ENCODE assay signal across 13 mouse cellular contexts in genomic region chr14:51996866-51997265, GRCm38 (mm10). TPM values are rescaled to one million over a fixed set of nuclear protein-coding genes. Genes with fewer than 3 reads are reported as not detected.
DNase-seq lines count a peak whose midpoint lies in the region; ATAC-seq and TF ChIP-seq lines count a peak whose summit lies in the region.
"Had no signal": no experiment of that assay in that cellular context is flagged by ENCODE, and none has a peak within 500 bp of the region (broad histone marks: within the 10 kb centered on the region; RNA-seq: fewer than 3 reads in every experiment).

No protein-coding gene starts in this region.

- intact Hi-C loops in left cerebral cortex, postnatal 36 days (cut with DNase I) = no loop called here

- 21% methylated on average over 17 of the region's 17 CpGs for WGBS in cerebellum, adult 2 months
- 72% methylated on average over 17 of the region's 17 CpGs for WGBS in kidney, embryonic 15.5 days
- WGBS in forebrain, postnatal 0 days = 31% methylated on average over 17 of the region's 17 CpGs

- H3K27ac ChIP-seq in cerebellum, adult 2 months (ENCODE audit: insufficient read depth, low read length) = no peak overlapping the region
- H3K27ac ChIP-seq in kidney, embryonic 15.5 days = no peak overlapping the region
- no peak overlapping the region for H3K27ac ChIP-seq in forebrain, postnatal 0 days (ENCODE audit: low read depth, low read length)
- H3K27ac ChIP-seq: limb, embryonic 10.5 days; neural tube, embryonic 13.5 days had no signal

- no peaks in the 10 kb centered on the region for H3K27me3 ChIP-seq in cerebellum, adult 2 months (ENCODE audit: control insufficient read depth, insufficient read depth, low read length)
- H3K27me3 ChIP-seq in kidney, embryonic 15.5 days = no peaks in the 10 kb centered on the region
- peaks cover 29% of the 10 kb centered on the region for H3K27me3 ChIP-seq in E14TG2a.4 (ENCODE audit: insufficient read depth, low read length)
- no peaks in the 10 kb centered on the region for H3K27me3 ChIP-seq in forebrain, postnatal 0 days (ENCODE audit: insufficient read depth, low read length)
- H3K27me3 ChIP-seq: neural tube, embryonic 13.5 days had no signal

- peak; percentile 45 for DNase-seq in cerebellum, adult 11-12 months
- no peak for DNase-seq in cerebellum, adult 2 months
- no peak for DNase-seq in kidney, adult 18-20 months
- no peak for DNase-seq in forebrain, postnatal 0 days
- no peak for DNase-seq in adrenal gland, adult 8-10 months
- no peak for DNase-seq in left cerebral cortex, postnatal 36 days (ENCODE audit: low spot score in 2 of 2)
- DNase-seq: adrenal gland, postnatal 36 days; embryo, embryonic 11 days had no signal

- H3K9me3 ChIP-seq in kidney, embryonic 15.5 days (replicated peaks) = no peaks in the 10 kb centered on the region
- no peaks in the 10 kb centered on the region for H3K9me3 ChIP-seq in E14TG2a.4 (ENCODE audit: low read length)
- H3K9me3 ChIP-seq in forebrain, postnatal 0 days (ENCODE audit: low read length) = no peaks in the 10 kb centered on the region
- H3K9me3 ChIP-seq: limb, embryonic 10.5 days; neural tube, embryonic 13.5 days had no signal

- peaks cover 1% of the 10 kb centered on the region; the same call in 1 of the 2 replicates for H3K4me1 ChIP-seq in cerebellum, adult 2 months (ENCODE audit: control insufficient read depth, insufficient read depth, low read length)
- no peaks in the 10 kb centered on the region for H3K4me1 ChIP-seq in kidney, embryonic 15.5 days
- peaks cover 41% of the 10 kb centered on the region for H3K4me1 ChIP-seq in E14TG2a.4 (replicated peaks; ENCODE audit: low read depth, low read length)
- no peaks in the 10 kb centered on the region for H3K4me1 ChIP-seq in forebrain, postnatal 0 days (ENCODE audit: insufficient read depth)
- H3K4me1 ChIP-seq: limb, embryonic 10.5 days; neural tube, embryonic 13.5 days had no signal

- no peak for TF ChIP-seq CTCF in cerebellum, adult 2 months (IDR thresholded peaks at IDR 0.05; ENCODE audit: borderline replicate concordance, insufficient read depth, low read depth, low read length)
- TF ChIP-seq CTCF in E14TG2a.4 (conservative IDR thresholded peaks at IDR 0.05; ENCODE audit: low read length) = no peak
- TF ChIP-seq CTCF in forebrain, postnatal 0 days (IDR thresholded peaks at IDR 0.05; ENCODE audit: low read depth) = no peak

- H3K36me3 ChIP-seq in kidney, embryonic 15.5 days = peaks cover 93% of the 10 kb centered on the region
- peaks cover under 1% of the 10 kb centered on the region for H3K36me3 ChIP-seq in E14TG2a.4 (ENCODE audit: insufficient read depth, low read length)
- H3K36me3 ChIP-seq in forebrain, postnatal 0 days (ENCODE audit: insufficient read depth) = peaks cover 81% of the 10 kb centered on the region

- H3K4me3 ChIP-seq in cerebellum, adult 2 months (replicated peaks; ENCODE audit: insufficient read depth, low read depth, low read length) = no peak overlapping the region
- H3K4me3 ChIP-seq in kidney, embryonic 15.5 days (replicated peaks) = no peak overlapping the region
- peak overlapping the region; percentile 70 for H3K4me3 ChIP-seq in E14TG2a.4 (replicated peaks; ENCODE audit: low read length)
- H3K4me3 ChIP-seq in forebrain, postnatal 0 days (ENCODE audit: low read depth, low read length) = no peak overlapping the region
- H3K4me3 ChIP-seq: limb, embryonic 10.5 days; neural tube, embryonic 13.5 days had no signal

- ATAC-seq in kidney, embryonic 15.5 days (replicated peaks; ENCODE audit: low FRiP score) = 0 out of 2 replicates have a peak, but pooled peaks have one; percentile 31
- ATAC-seq in forebrain, postnatal 0 days = peak; percentile 30

- no peak for TF ChIP-seq POLR2A in cerebellum, adult 2 months (IDR thresholded peaks at IDR 0.05; ENCODE audit: borderline replicate concordance, insufficient read depth, low read length)

- H3K4me2 ChIP-seq in kidney, embryonic 15.5 days = no peak overlapping the region
- H3K4me2 ChIP-seq in forebrain, postnatal 0 days (ENCODE audit: low read depth) = no peak overlapping the region
- H3K4me2 ChIP-seq: neural tube, embryonic 13.5 days had no signal

- no peak overlapping the region for H3K9ac ChIP-seq in kidney, embryonic 15.5 days
- no peak overlapping the region for H3K9ac ChIP-seq in forebrain, postnatal 0 days
- H3K9ac ChIP-seq: neural tube, embryonic 13.5 days had no signal

RNA-seq across cellular contexts. Expression of gene Arhgef40, which starts 12.3 kb away (rescaled TPM):
- polyA plus RNA-seq in cerebellum, adult 2 months (2012; rRNA removed) = 44.1 and 48.0 TPM in 2 replicates
- polyA plus RNA-seq in kidney, embryonic 15.5 days (2015; fragmentation: Nextera tagmentation; extraction: Ambion mirVana) = 86.1 and 105 TPM in 2 replicates
- 61.6 and 84.6 TPM in 2 replicates for total RNA-seq in forebrain, postnatal 0 days (2014; rRNA removed)
- polyA plus RNA-seq in forebrain, postnatal 0 days (2015; fragmentation: Nextera tagmentation; extraction: Ambion mirVana) = 27.3 and 46.8 TPM in 2 replicates
- 10 to 100 TPM; 40.7 to 74.9 (median 57.2) TPM for total RNA-seq in adrenal gland, adult 8-10 months (2022)
- total RNA-seq in left cerebral cortex, postnatal 36 days (2021) = 10 to 100 TPM; 24.9 to 31.6 TPM

RNA-seq across cellular contexts. Expression of gene Tmem253, which starts 18.6 kb away (rescaled TPM):
- 2.0 and 2.4 TPM in 2 replicates for polyA plus RNA-seq in cerebellum, adult 2 months (2012; rRNA removed)
- 0.93 and 1.1 TPM in 2 replicates for polyA plus RNA-seq in kidney, embryonic 15.5 days (2015; fragmentation: Nextera tagmentation; extraction: Ambion mirVana)
- 0.38 TPM in 1 of 2 replicates, not detected in the other for total RNA-seq in forebrain, postnatal 0 days (2014; rRNA removed)
- polyA plus RNA-seq in forebrain, postnatal 0 days (2015; fragmentation: Nextera tagmentation; extraction: Ambion mirVana) = 0.67 TPM in 1 of 2 replicates, not detected in the other
- total RNA-seq in adrenal gland, adult 8-10 months (2022) = 1 to 10 TPM; 1.1 to 2.2 (median 1.6) TPM
- under 1 TPM in 1 of 2 experiments, not detected in 1; 0.72 TPM for total RNA-seq in left cerebral cortex, postnatal 36 days (2021)
- polyA plus RNA-seq: neural tube, embryonic 13.5 days had no signal

RNA-seq across cellular contexts. Expression of gene Zfp219, which starts 23.7 kb away (rescaled TPM):
- 184 and 188 TPM in 2 replicates for polyA plus RNA-seq in cerebellum, adult 2 months (2012; rRNA removed)
- polyA plus RNA-seq in kidney, embryonic 15.5 days (2015; fragmentation: Nextera tagmentation; extraction: Ambion mirVana) = 38.5 and 43.8 TPM in 2 replicates
- total RNA-seq in forebrain, postnatal 0 days (2014; rRNA removed) = 37.2 and 51.4 TPM in 2 replicates
- 16.6 and 19.8 TPM in 2 replicates for polyA plus RNA-seq in forebrain, postnatal 0 days (2015; fragmentation: Nextera tagmentation; extraction: Ambion mirVana)
- 10 to 100 TPM; 52.7 to 86.6 (median 71.6) TPM for total RNA-seq in adrenal gland, adult 8-10 months (2022)
- 10 to 100 TPM; 30.1 to 39.7 TPM for total RNA-seq in left cerebral cortex, postnatal 36 days (2021)

RNA-seq across cellular contexts. Expression of gene Olfr221, which starts 45.4 kb away (rescaled TPM):
- 0.03 and 0.10 TPM in 2 replicates for polyA plus RNA-seq in cerebellum, adult 2 months (2012; rRNA removed)
- polyA plus RNA-seq in kidney, embryonic 15.5 days (2015; fragmentation: Nextera tagmentation; extraction: Ambion mirVana) = not detected in 2 replicates
- not detected in 2 replicates for total RNA-seq in forebrain, postnatal 0 days (2014; rRNA removed)
- not detected in 2 replicates for polyA plus RNA-seq in forebrain, postnatal 0 days (2015; fragmentation: Nextera tagmentation; extraction: Ambion mirVana)
- total RNA-seq in adrenal gland, adult 8-10 months (2022) = not detected
- not detected for total RNA-seq in left cerebral cortex, postnatal 36 days (2021)
- total RNA-seq: adrenal gland, postnatal 36 days; heart, postnatal 10 days had no signal
- polyA plus RNA-seq: limb, embryonic 10.5 days; neural tube, embryonic 13.5 days had no signal
